Comparison of ENCODE assay signal across 8 mouse cellular contexts in the genomic region with DNA sequence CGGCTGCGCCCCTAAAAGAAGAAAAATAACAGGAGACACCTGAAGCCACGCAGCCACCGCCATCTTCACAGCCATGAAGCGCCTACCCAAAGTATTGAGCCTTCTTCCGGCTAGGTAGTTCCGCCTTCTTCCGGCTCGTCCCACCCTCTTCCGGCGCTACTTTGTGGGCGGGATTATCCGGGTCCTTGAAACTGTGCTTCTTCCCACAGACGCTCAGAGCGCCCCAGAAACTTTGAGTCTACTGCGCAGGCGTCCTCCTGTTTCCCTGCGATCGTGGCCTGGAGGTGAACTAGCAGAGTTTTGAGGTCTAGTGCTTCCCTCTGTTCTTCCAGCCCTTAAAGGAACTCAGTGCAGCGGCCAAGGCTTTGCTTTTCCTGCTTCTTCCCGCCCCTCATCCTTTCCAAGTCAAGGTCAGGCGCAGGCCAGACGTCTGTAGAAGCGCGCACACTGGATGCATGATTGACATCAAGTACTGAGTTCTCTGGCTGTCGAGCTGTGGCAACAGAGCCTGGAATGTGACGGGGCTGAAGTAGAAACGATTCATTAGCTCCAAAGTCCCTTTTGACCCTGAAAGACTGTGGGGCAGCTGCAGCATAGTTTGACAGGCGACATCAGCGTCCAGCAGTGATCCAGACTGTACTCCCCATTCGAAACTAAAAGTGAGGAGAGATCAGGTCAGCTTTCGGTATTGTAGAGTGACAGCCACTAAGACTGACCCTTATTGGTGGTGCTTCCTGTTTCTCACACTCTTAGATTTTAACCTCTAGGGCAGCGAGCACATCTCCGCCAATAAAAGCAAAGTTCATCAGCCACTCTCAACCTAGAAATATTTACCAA. TPM values are rescaled to one million over a fixed set of nuclear protein-coding genes. Genes with fewer than 3 reads are reported as not detected.
A peak's percentile ranks its signal among the peaks of the same experiment; 100 is the strongest.
DNase-seq lines count a peak whose midpoint lies in the region; ATAC-seq and TF ChIP-seq lines count a peak whose summit lies in the region.

Gene Tmem87a, minus strand, starts transcription at position 128 of the 837 bp plus-strand sequence.

- H3K4me3 ChIP-seq in E14TG2a.4 (replicated peaks; ENCODE audit: low read length) = peak within 1 kb of the TSS; percentile 93
- peak within 1 kb of the TSS; percentile 77 for H3K4me3 ChIP-seq in forebrain, embryonic 12.5 days (replicated peaks)
- H3K4me3 ChIP-seq in heart, postnatal 0 days (ENCODE audit: low read depth, low read length) = peak within 1 kb of the TSS; percentile 84
- peak within 1 kb of the TSS; percentile 73 for H3K4me3 ChIP-seq in liver, embryonic 16.5 days (ENCODE audit: low read depth, low read length)
- peak within 1 kb of the TSS; percentile 80 for H3K4me3 ChIP-seq in neural tube, embryonic 13.5 days
- peak within 1 kb of the TSS; percentile 97 for H3K4me3 ChIP-seq in testis, adult 2 months (ENCODE audit: control insufficient read depth, low read depth, low read length)

- peak; percentile 96 for DNase-seq in c-Kit-positive CD71-positive TER-119-positive erythroid progenitor cells, embryonic 14.5 days (ENCODE audit: low spot score)
- DNase-seq in heart, postnatal 0 days (ENCODE audit: low spot score) = peak; percentile 98
- peak; percentile 94 to 96 for DNase-seq in kidney, postnatal 4 days

- peak; percentile 99 for ATAC-seq in forebrain, embryonic 12.5 days (ENCODE audit: low FRiP score)
- peak; percentile 99 for ATAC-seq in heart, postnatal 0 days (ENCODE audit: insufficient read depth, low read depth)
- peak; percentile 99 for ATAC-seq in liver, embryonic 16.5 days (ENCODE audit: low read depth)
- peak; percentile 100 for ATAC-seq in neural tube, embryonic 13.5 days (ENCODE audit: low read depth)

- no peaks in the 10 kb centered on the region for H3K9me3 ChIP-seq in E14TG2a.4 (ENCODE audit: low read length)
- no peaks in the 10 kb centered on the region; the same call in 1 of the 2 replicates for H3K9me3 ChIP-seq in forebrain, embryonic 12.5 days
- no peaks in the 10 kb centered on the region for H3K9me3 ChIP-seq in heart, postnatal 0 days (replicated peaks; ENCODE audit: control insufficient read depth, low read length)
- no peaks in the 10 kb centered on the region for H3K9me3 ChIP-seq in liver, embryonic 16.5 days (replicated peaks; ENCODE audit: control insufficient read depth, low read length)
- H3K9me3 ChIP-seq in neural tube, embryonic 13.5 days = peaks cover 23% of the 10 kb centered on the region

- peaks cover 42% of the 10 kb centered on the region for H3K4me1 ChIP-seq in E14TG2a.4 (replicated peaks; ENCODE audit: low read depth, low read length)
- peaks cover 19% of the 10 kb centered on the region for H3K4me1 ChIP-seq in forebrain, embryonic 12.5 days
- H3K4me1 ChIP-seq in heart, postnatal 0 days (ENCODE audit: control insufficient read depth, insufficient read depth) = peaks cover 19% of the 10 kb centered on the region
- peaks cover 10% of the 10 kb centered on the region for H3K4me1 ChIP-seq in liver, embryonic 16.5 days (ENCODE audit: control insufficient read depth, low read depth, low read length)
- peaks cover 31% of the 10 kb centered on the region for H3K4me1 ChIP-seq in neural tube, embryonic 13.5 days (replicated peaks)
- peaks cover 3% of the 10 kb centered on the region for H3K4me1 ChIP-seq in testis, adult 2 months (ENCODE audit: control insufficient read depth, insufficient read depth, low read length)

- H3K36me3 ChIP-seq in E14TG2a.4 (ENCODE audit: insufficient read depth, low read length) = peaks cover 14% of the 10 kb centered on the region; the same call in 1 of the 2 replicates
- no peaks in the 10 kb centered on the region; the same call in 1 of the 2 replicates for H3K36me3 ChIP-seq in forebrain, embryonic 12.5 days (replicated peaks)
- no peaks in the 10 kb centered on the region for H3K36me3 ChIP-seq in heart, postnatal 0 days (replicated peaks; ENCODE audit: control insufficient read depth, insufficient read depth, low read length)
- no peaks in the 10 kb centered on the region for H3K36me3 ChIP-seq in liver, embryonic 16.5 days (ENCODE audit: control insufficient read depth, insufficient read depth)
- H3K36me3 ChIP-seq in neural tube, embryonic 13.5 days = no peaks in the 10 kb centered on the region
- no peaks in the 10 kb centered on the region; the same call in 1 of the 2 replicates for H3K36me3 ChIP-seq in testis, adult 2 months (ENCODE audit: control insufficient read depth, insufficient read depth, low read length)

- TF ChIP-seq CTCF in E14TG2a.4 (conservative IDR thresholded peaks at IDR 0.05; ENCODE audit: low read length) = no peak
- no peak for TF ChIP-seq CTCF in heart, postnatal 0 days (IDR thresholded peaks at IDR 0.05; ENCODE audit: low read depth)
- no peak for TF ChIP-seq CTCF in testis, adult 2 months (IDR thresholded peaks at IDR 0.05; ENCODE audit: control insufficient read depth, insufficient read depth, insufficient replicate concordance, low read depth, low read length)

- WGBS in forebrain, embryonic 12.5 days = under 1% methylated on average over 34 of the region's 34 CpGs
- WGBS in heart, postnatal 0 days = under 1% methylated on average over 34 of the region's 34 CpGs
- WGBS in liver, embryonic 16.5 days (ENCODE audit: insufficient replicate concordance) = under 1% methylated on average over 34 of the region's 34 CpGs
- 1% methylated on average over 34 of the region's 34 CpGs for WGBS in neural tube, embryonic 13.5 days

- H3K4me2 ChIP-seq in forebrain, embryonic 12.5 days = peak within 1 kb of the TSS; percentile 73
- peak within 1 kb of the TSS; percentile 80 for H3K4me2 ChIP-seq in heart, postnatal 0 days (ENCODE audit: low read depth, low read length)
- H3K4me2 ChIP-seq in liver, embryonic 16.5 days (ENCODE audit: low read depth, low read length) = peak within 1 kb of the TSS; percentile 67
- H3K4me2 ChIP-seq in neural tube, embryonic 13.5 days = peak within 1 kb of the TSS; percentile 88

- H3K9ac ChIP-seq in forebrain, embryonic 12.5 days = peak within 1 kb of the TSS; percentile 85
- peak within 1 kb of the TSS; percentile 82 for H3K9ac ChIP-seq in heart, postnatal 0 days (replicated peaks; ENCODE audit: low read depth, low read length)
- H3K9ac ChIP-seq in liver, embryonic 16.5 days (ENCODE audit: low read depth, low read length) = peak within 1 kb of the TSS; percentile 77
- H3K9ac ChIP-seq in neural tube, embryonic 13.5 days = peak within 1 kb of the TSS; percentile 84

- no peak for TF ChIP-seq EP300 in heart, postnatal 0 days (IDR thresholded peaks at IDR 0.05; ENCODE audit: low read depth)

- TF ChIP-seq POLR2A in testis, adult 2 months (IDR thresholded peaks at IDR 0.05; ENCODE audit: control insufficient read depth, low read depth, low read length) = peak; percentile 76

- H3K27me3 ChIP-seq in E14TG2a.4 (ENCODE audit: insufficient read depth, low read length) = no peaks in the 10 kb centered on the region
- H3K27me3 ChIP-seq in forebrain, embryonic 12.5 days = no peaks in the 10 kb centered on the region
- no peaks in the 10 kb centered on the region for H3K27me3 ChIP-seq in heart, postnatal 0 days (ENCODE audit: control insufficient read depth, insufficient read depth, low read length)
- no peaks in the 10 kb centered on the region for H3K27me3 ChIP-seq in liver, embryonic 16.5 days (ENCODE audit: control insufficient read depth, insufficient read depth, low read depth, low read length)
- no peaks in the 10 kb centered on the region for H3K27me3 ChIP-seq in neural tube, embryonic 13.5 days
- H3K27me3 ChIP-seq in testis, adult 2 months (ENCODE audit: control insufficient read depth, insufficient read depth, low read length) = no peaks in the 10 kb centered on the region

- H3K27ac ChIP-seq in forebrain, embryonic 12.5 days = peak within 1 kb of the TSS; percentile 93
- peak within 1 kb of the TSS; percentile 99 for H3K27ac ChIP-seq in heart, postnatal 0 days (ENCODE audit: low read depth)
- H3K27ac ChIP-seq in liver, embryonic 16.5 days (ENCODE audit: low read length) = peak within 1 kb of the TSS; percentile 97
- H3K27ac ChIP-seq in neural tube, embryonic 13.5 days (replicated peaks) = peak within 1 kb of the TSS; percentile 94
- H3K27ac ChIP-seq in testis, adult 2 months (ENCODE audit: control insufficient read depth, insufficient read depth, low read depth, low read length) = peak within 1 kb of the TSS; percentile 95

RNA-seq across cellular contexts. Expression of gene Tmem87a, which starts in this region (rescaled TPM):
- 6.4 and 10.2 TPM in 2 replicates for polyA plus RNA-seq in forebrain, embryonic 12.5 days (2016; fragmentation: Nextera tagmentation; extraction: Ambion mirVana)
- 23.0 and 25.2 TPM in 2 replicates for total RNA-seq in heart, postnatal 0 days (2014; rRNA removed; ENCODE audit: low replicate concordance)
- 4.0 and 6.2 TPM in 2 replicates for polyA plus RNA-seq in heart, postnatal 0 days (2015; fragmentation: Nextera tagmentation; extraction: Ambion mirVana)
- 2.7 and 3.4 TPM in 2 replicates for polyA plus RNA-seq in liver, embryonic 16.5 days (2015; fragmentation: Nextera tagmentation; extraction: Ambion mirVana)
- polyA plus RNA-seq in neural tube, embryonic 13.5 days (2015; fragmentation: Nextera tagmentation; extraction: Ambion mirVana) = 7.2 and 9.6 TPM in 2 replicates
- polyA plus RNA-seq in testis, adult 2 months (2012; rRNA removed) = 6.7 and 7.2 TPM in 2 replicates

Comparison
In these comparisons a context has a peak if more than half of its experiments do, and no peak if none do; other contexts are left out.
1. Peak in every context shown above with its lines: DNase-seq, ATAC-seq, H3K4me3 ChIP-seq and H3K27ac ChIP-seq.